ENCODE assay signal across 8 mouse cellular contexts in the genomic region with DNA sequence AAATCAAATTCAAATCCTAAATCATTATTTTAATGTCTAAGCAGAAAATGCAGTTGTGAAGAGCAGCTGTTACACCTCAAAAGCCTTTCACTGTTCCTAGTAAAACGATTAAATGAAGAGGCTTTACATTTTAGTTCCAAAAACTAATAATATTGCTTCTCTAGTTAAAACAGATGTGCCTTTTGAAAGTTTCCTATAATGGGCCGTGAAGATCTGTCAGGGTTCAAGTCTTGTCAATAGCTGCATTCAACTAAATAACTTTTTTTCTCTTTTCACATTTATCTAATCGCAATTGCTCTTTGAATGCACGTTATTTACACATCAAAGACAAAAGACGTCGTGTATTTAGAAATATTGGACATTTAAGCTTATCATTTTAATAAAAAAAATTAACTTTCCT. TPM values are rescaled to one million over a fixed set of nuclear protein-coding genes. Genes with fewer than 3 reads are reported as not detected.
DNase-seq lines count a peak whose midpoint lies in the region; ATAC-seq and TF ChIP-seq lines count a peak whose summit lies in the region.

No protein-coding gene starts in this region.

- H3K36me3 ChIP-seq in kidney, postnatal 0 days (ENCODE audit: insufficient read depth, low read length): no peaks in the 10 kb centered on the region
- no peaks in the 10 kb centered on the region for H3K36me3 ChIP-seq in kidney, adult 2 months (ENCODE audit: control insufficient read depth, insufficient read depth, low read length)
- H3K36me3 ChIP-seq in embryonic facial prominence, embryonic 11.5 days (replicated peaks; ENCODE audit: control insufficient read depth, insufficient read depth, low read depth, low read length): no peaks in the 10 kb centered on the region
- H3K36me3 ChIP-seq in hindbrain, embryonic 15.5 days: no peaks in the 10 kb centered on the region
- H3K36me3 ChIP-seq in midbrain, embryonic 14.5 days (ENCODE audit: control insufficient read depth, insufficient read depth, low read length): no peaks in the 10 kb centered on the region

- peak overlapping the region; percentile 70 for H3K4me3 ChIP-seq in kidney, postnatal 0 days (replicated peaks; ENCODE audit: low read depth, low read length)
- H3K4me3 ChIP-seq in kidney, adult 2 months (ENCODE audit: insufficient read depth, low read depth, low read length): no peak overlapping the region; the same call in 1 of the 2 replicates
- peak overlapping the region; percentile 19; the same call in 1 of the 2 replicates for H3K4me3 ChIP-seq in embryonic facial prominence, embryonic 11.5 days (ENCODE audit: low read depth, low read length)
- H3K4me3 ChIP-seq in hindbrain, embryonic 15.5 days: peak overlapping the region; percentile 70
- peak overlapping the region; percentile 91 for H3K4me3 ChIP-seq in midbrain, embryonic 14.5 days (replicated peaks; ENCODE audit: low read depth, low read length)

- peak overlapping the region; percentile 99; the same call in 1 of the 2 replicates for H3K27ac ChIP-seq in kidney, postnatal 0 days
- H3K27ac ChIP-seq in kidney, adult 2 months (ENCODE audit: insufficient read depth, low read depth, low read length): no peak overlapping the region
- peak overlapping the region; percentile 100; the same call in 1 of the 2 replicates for H3K27ac ChIP-seq in embryonic facial prominence, embryonic 11.5 days (replicated peaks; ENCODE audit: low read depth, low read length)
- H3K27ac ChIP-seq in hindbrain, embryonic 15.5 days (replicated peaks): peak overlapping the region; percentile 100
- H3K27ac ChIP-seq in midbrain, embryonic 14.5 days (replicated peaks; ENCODE audit: low read depth, low read length): peak overlapping the region; percentile 100

- H3K4me1 ChIP-seq in kidney, postnatal 0 days (replicated peaks; ENCODE audit: insufficient read depth, low read length): peaks cover 8% of the 10 kb centered on the region; the same call in 1 of the 2 replicates
- H3K4me1 ChIP-seq in kidney, adult 2 months (ENCODE audit: control insufficient read depth, insufficient read depth, low read length): no peaks in the 10 kb centered on the region
- no peaks in the 10 kb centered on the region for H3K4me1 ChIP-seq in embryonic facial prominence, embryonic 11.5 days (ENCODE audit: control insufficient read depth, insufficient read depth, low read length)
- H3K4me1 ChIP-seq in hindbrain, embryonic 15.5 days (replicated peaks): peaks cover 15% of the 10 kb centered on the region
- peaks cover 14% of the 10 kb centered on the region for H3K4me1 ChIP-seq in midbrain, embryonic 14.5 days (ENCODE audit: control insufficient read depth, insufficient read depth, low read length)

- H3K4me2 ChIP-seq in kidney, postnatal 0 days (ENCODE audit: low read length): peak overlapping the region; percentile 50
- H3K4me2 ChIP-seq in embryonic facial prominence, embryonic 11.5 days (ENCODE audit: low read depth, low read length): no peak overlapping the region; the same call in 1 of the 2 replicates
- H3K4me2 ChIP-seq in hindbrain, embryonic 15.5 days: peak overlapping the region; percentile 61
- peak overlapping the region; percentile 73 for H3K4me2 ChIP-seq in midbrain, embryonic 14.5 days (ENCODE audit: low read length)

- no peak for TF ChIP-seq CTCF in kidney, postnatal 0 days (IDR thresholded peaks at IDR 0.05; ENCODE audit: low read depth)
- TF ChIP-seq CTCF in kidney, adult 2 months (conservative IDR thresholded peaks at IDR 0.05; ENCODE audit: insufficient read depth, insufficient read length, low read depth, low read length): no peak

- DNase-seq in kidney, postnatal 0 days (ENCODE audit: low spot score): peak; percentile 63
- DNase-seq in kidney, adult 2 months: no peak
- DNase-seq in embryonic facial prominence, embryonic 11.5 days (ENCODE audit: low spot score): peak; percentile 28
- peak; percentile 44 for DNase-seq in midbrain, embryonic 14.5 days
- DNase-seq in layer of hippocampus, adult 8-10 months (ENCODE audit: low spot score in 2 of 2): no peak
- DNase-seq in adrenal gland, adult 18-20 months (ENCODE audit: low spot score in 2 of 2): no peak
- no peak for DNase-seq in spleen, postnatal 36 days (ENCODE audit: low spot score in 2 of 2)

- no peaks in the 10 kb centered on the region for H3K27me3 ChIP-seq in kidney, postnatal 0 days (ENCODE audit: insufficient read depth, low read length)
- H3K27me3 ChIP-seq in kidney, adult 2 months (replicated peaks; ENCODE audit: control insufficient read depth, insufficient read depth, low read length): no peaks in the 10 kb centered on the region
- no peaks in the 10 kb centered on the region for H3K27me3 ChIP-seq in embryonic facial prominence, embryonic 11.5 days (ENCODE audit: control insufficient read depth, insufficient read depth, low read length)
- no peaks in the 10 kb centered on the region for H3K27me3 ChIP-seq in hindbrain, embryonic 15.5 days
- H3K27me3 ChIP-seq in midbrain, embryonic 14.5 days (ENCODE audit: control insufficient read depth, insufficient read depth, low read length): no peaks in the 10 kb centered on the region

- no peak overlapping the region for H3K9ac ChIP-seq in kidney, postnatal 0 days (ENCODE audit: low read depth, low read length)
- no peak overlapping the region for H3K9ac ChIP-seq in embryonic facial prominence, embryonic 11.5 days (replicated peaks; ENCODE audit: low read length)
- peak overlapping the region; percentile 100; the same call in 1 of the 2 replicates for H3K9ac ChIP-seq in hindbrain, embryonic 15.5 days
- peak overlapping the region; percentile 97; the same call in 1 of the 2 replicates for H3K9ac ChIP-seq in midbrain, embryonic 14.5 days (replicated peaks; ENCODE audit: low read length)

- TF ChIP-seq POLR2A in kidney, adult 2 months (IDR thresholded peaks at IDR 0.05; ENCODE audit: low read depth, low read length): no peak

- no peak for ATAC-seq in kidney, postnatal 0 days (replicated peaks; ENCODE audit: low FRiP score, low read depth)
- ATAC-seq in embryonic facial prominence, embryonic 11.5 days (replicated peaks; ENCODE audit: insufficient number of reproducible peaks, low FRiP score, low TSS enrichment, low read depth): no peak
- ATAC-seq in hindbrain, embryonic 15.5 days (ENCODE audit: low FRiP score, low read depth): no peak
- no peak for ATAC-seq in midbrain, embryonic 14.5 days (ENCODE audit: low FRiP score, low TSS enrichment)

- 19% methylated on average over 6 of the region's 6 CpGs for WGBS in kidney, postnatal 0 days
- WGBS in kidney, adult 2 months: 23% methylated on average over 6 of the region's 6 CpGs
- 21% methylated on average over 6 of the region's 6 CpGs for WGBS in embryonic facial prominence, embryonic 11.5 days
- 6% methylated on average over 6 of the region's 6 CpGs for WGBS in hindbrain, embryonic 15.5 days
- 2% methylated on average over 6 of the region's 6 CpGs for WGBS in midbrain, embryonic 14.5 days

- no peaks in the 10 kb centered on the region for H3K9me3 ChIP-seq in kidney, postnatal 0 days (replicated peaks; ENCODE audit: low read length)
- no peaks in the 10 kb centered on the region for H3K9me3 ChIP-seq in embryonic facial prominence, embryonic 11.5 days (replicated peaks; ENCODE audit: control insufficient read depth, low read length)
- H3K9me3 ChIP-seq in hindbrain, embryonic 15.5 days: no peaks in the 10 kb centered on the region
- no peaks in the 10 kb centered on the region for H3K9me3 ChIP-seq in midbrain, embryonic 14.5 days (ENCODE audit: control insufficient read depth, low read length)

RNA-seq across cellular contexts. Expression of a gene that starts 1.0 kb away (rescaled TPM):
- 3.1 and 4.9 TPM in 2 replicates for polyA plus RNA-seq in kidney, postnatal 0 days (2015; fragmentation: Nextera tagmentation; extraction: Ambion mirVana)
- 1.0 and 1.2 TPM in 2 replicates for polyA plus RNA-seq in kidney, adult 2 months (2012; rRNA removed)
- polyA plus RNA-seq in embryonic facial prominence, embryonic 11.5 days (2014; fragmentation: Nextera tagmentation; extraction: Ambion mirVana): 1.2 and 1.7 TPM in 2 replicates
- 2.9 and 4.3 TPM in 2 replicates for polyA plus RNA-seq in hindbrain, embryonic 15.5 days (2015; fragmentation: Nextera tagmentation; extraction: Ambion mirVana)
- polyA plus RNA-seq in midbrain, embryonic 14.5 days (2014; fragmentation: Nextera tagmentation; extraction: Ambion mirVana): 5.7 and 6.0 TPM in 2 replicates
- total RNA-seq in layer of hippocampus, adult 8-10 months (2022): 10 to 100 TPM; 17.3 to 18.8 (median 17.6) TPM
- 1 to 10 TPM; 2.8 to 3.1 TPM for total RNA-seq in adrenal gland, adult 18-20 months (2021)

RNA-seq across cellular contexts. Expression of a gene that starts 1.3 kb away (rescaled TPM):
- 19.8 and 26.5 TPM in 2 replicates for polyA plus RNA-seq in kidney, postnatal 0 days (2015; fragmentation: Nextera tagmentation; extraction: Ambion mirVana)
- 5.7 and 7.0 TPM in 2 replicates for polyA plus RNA-seq in kidney, adult 2 months (2012; rRNA removed)
- polyA plus RNA-seq in embryonic facial prominence, embryonic 11.5 days (2014; fragmentation: Nextera tagmentation; extraction: Ambion mirVana): 19.2 and 20.6 TPM in 2 replicates
- 21.8 and 21.9 TPM in 2 replicates for polyA plus RNA-seq in hindbrain, embryonic 15.5 days (2015; fragmentation: Nextera tagmentation; extraction: Ambion mirVana)
- polyA plus RNA-seq in midbrain, embryonic 14.5 days (2014; fragmentation: Nextera tagmentation; extraction: Ambion mirVana): 21.8 and 23.1 TPM in 2 replicates
- 1 to 10 TPM; 3.6 to 5.4 (median 5.0) TPM for total RNA-seq in layer of hippocampus, adult 8-10 months (2022)
- 1 to 10 TPM; 5.7 to 8.8 TPM for total RNA-seq in adrenal gland, adult 18-20 months (2021)

RNA-seq across cellular contexts. Expression of a gene that starts 22.4 kb away (rescaled TPM):
- 9.1 and 9.4 TPM in 2 replicates for polyA plus RNA-seq in kidney, postnatal 0 days (2015; fragmentation: Nextera tagmentation; extraction: Ambion mirVana)
- 1.3 and 2.5 TPM in 2 replicates for polyA plus RNA-seq in kidney, adult 2 months (2012; rRNA removed)
- 10.9 and 11.0 TPM in 2 replicates for polyA plus RNA-seq in embryonic facial prominence, embryonic 11.5 days (2014; fragmentation: Nextera tagmentation; extraction: Ambion mirVana)
- polyA plus RNA-seq in hindbrain, embryonic 15.5 days (2015; fragmentation: Nextera tagmentation; extraction: Ambion mirVana): 12.0 and 13.7 TPM in 2 replicates
- polyA plus RNA-seq in midbrain, embryonic 14.5 days (2014; fragmentation: Nextera tagmentation; extraction: Ambion mirVana): 12.4 and 14.1 TPM in 2 replicates
- total RNA-seq in layer of hippocampus, adult 8-10 months (2022): 1 to 10 TPM; 4.5 to 7.4 (median 6.0) TPM
- 1 to 10 TPM; 3.4 to 4.7 TPM for total RNA-seq in adrenal gland, adult 18-20 months (2021)

Comparison
In these comparisons a context has a peak if more than half of its experiments do, and no peak if none do; other contexts are left out.
1. DNase-seq: peak in kidney, postnatal 0 days (single experiment), embryonic facial prominence, embryonic 11.5 days (single experiment) and midbrain, embryonic 14.5 days (single experiment); none in kidney, adult 2 months (single experiment), layer of hippocampus, adult 8-10 months (0 of 2), adrenal gland, adult 18-20 months (0 of 2) and spleen, postnatal 36 days (0 of 2).
2. H3K9ac ChIP-seq: peak in hindbrain, embryonic 15.5 days (single experiment) and midbrain, embryonic 14.5 days (single experiment); none in kidney, postnatal 0 days (single experiment) and embryonic facial prominence, embryonic 11.5 days (single experiment).